Mouse (Mus musculus): Measurements from ENCODE around the gene Gja10.

DNA sequence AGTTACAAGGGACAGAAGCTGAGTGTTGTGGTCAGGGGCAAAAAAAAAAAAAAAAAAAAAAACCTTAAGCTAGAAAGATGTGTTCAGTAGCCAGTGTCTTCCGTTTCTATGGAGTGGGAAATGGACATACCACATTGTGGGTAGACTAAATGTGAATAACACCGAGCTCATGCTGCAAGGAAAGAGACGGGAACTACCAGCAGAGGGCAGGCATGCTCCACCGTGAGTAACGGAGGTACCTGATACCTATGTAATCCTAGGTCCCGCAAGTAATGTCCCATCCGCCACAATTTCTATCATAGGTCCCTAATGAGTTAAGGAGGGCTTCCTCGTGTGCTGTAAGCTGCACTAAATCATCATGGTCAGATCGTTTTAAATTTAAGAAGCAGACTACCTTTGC lies 16.0 kb downstream of the Gja10 start:
- peak; percentile 75; the same call in 1 of the 2 replicates for TF ChIP-seq CTCF (IDR thresholded peaks at IDR 0.05; ENCODE audit: extremely low read depth, insufficient read length, insufficient replicate concordance, low read depth, low read length)
- TF ChIP-seq POLR2A (IDR thresholded peaks at IDR 0.05; ENCODE audit: low read depth, low read length): no peak

All from small intestine, adult 2 months (tissue).